Mouse (Mus musculus): ENCODE data around the gene Tprn.

DNA sequence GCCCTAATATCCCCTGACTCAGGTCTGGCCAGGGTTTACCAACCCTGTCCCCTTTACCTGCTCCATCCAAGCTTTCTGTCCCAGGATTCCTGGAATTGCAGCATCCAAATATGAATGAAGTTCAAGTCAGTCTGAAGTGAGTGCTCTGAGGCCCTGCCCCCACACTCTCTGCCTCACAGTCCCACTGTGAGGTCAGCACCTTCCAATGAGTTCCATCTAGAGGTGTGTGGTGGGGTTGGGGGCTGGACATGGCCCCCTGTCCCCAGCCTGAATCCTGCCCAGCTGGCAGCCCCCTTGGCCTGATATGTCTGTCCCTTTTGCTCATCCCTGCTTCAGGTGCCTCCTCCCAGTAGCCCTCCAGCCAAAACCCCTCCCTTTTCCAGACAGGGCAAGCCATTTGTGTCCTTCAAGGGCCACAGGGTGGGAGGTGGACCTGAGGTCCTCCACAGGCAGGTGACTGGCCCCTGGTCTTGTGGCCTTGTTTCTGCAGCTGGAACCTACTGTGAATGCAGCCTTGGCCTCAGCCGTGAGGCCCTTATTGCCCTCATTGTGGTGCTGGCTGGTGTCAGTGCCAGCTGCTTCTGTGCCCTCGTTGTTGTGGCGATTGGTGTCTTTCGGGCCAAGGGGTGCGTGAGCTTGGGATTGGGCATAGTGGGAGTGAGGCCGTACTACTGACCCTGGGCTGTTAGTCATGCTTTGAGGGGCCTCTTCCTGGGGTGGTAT, 25.7 kb downstream of the Tprn start, which contains the start of gene Tmem210:
- TF ChIP-seq CTCF (IDR thresholded peaks at IDR 0.05; ENCODE audit: borderline replicate concordance, insufficient read depth, low read length) (no peak), POLR2A (IDR thresholded peaks at IDR 0.05; ENCODE audit: low read depth, low read length) (no peak)
